Mouse (Mus musculus): ENCODE results near the gene Fbln7.

DNA sequence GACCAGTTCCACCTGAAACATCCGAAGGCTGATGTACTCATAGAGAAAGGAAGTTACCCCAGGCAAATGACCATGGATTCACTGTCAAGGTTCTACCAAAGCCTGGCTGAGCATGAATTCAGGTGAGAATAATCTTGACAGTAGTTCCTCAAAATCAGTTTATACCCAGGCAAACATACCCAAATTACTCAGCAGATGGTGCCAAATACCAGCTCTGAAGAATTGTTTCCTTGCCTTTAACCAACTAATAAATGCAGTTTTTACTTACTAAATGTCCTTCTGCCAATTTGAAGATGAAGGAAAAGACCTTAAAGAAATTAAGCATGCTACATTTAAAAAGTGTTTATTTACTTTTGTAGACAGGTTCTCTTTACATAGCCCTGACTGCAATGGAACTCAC, 6.1 kb upstream of the Fbln7 start:
- TF ChIP-seq CTCF (IDR thresholded peaks at IDR 0.05; ENCODE audit: low read depth, low read length) (no peak), EP300 (IDR thresholded peaks at IDR 0.05; ENCODE audit: insufficient read depth, low read depth, low read length) (no peak), POLR2A (IDR thresholded peaks at IDR 0.05; ENCODE audit: insufficient read depth, low read length) (no peak)
